Mouse (Mus musculus): ENCODE results near the gene Elmod2.
"Not testable (repeated sequence)": the region's sequence is repeated elsewhere in the genome, so short reads cannot be mapped to it uniquely, and the experiment has no call there.

Gene Elmod2

GRCm38 (mm10) chr8:83331899-83332697 lies at the start of gene Elmod2:
Gene Elmod2, minus strand, starts transcription at chr8:83332486.
- peak; percentile 97 for DNase-seq (ENCODE audit: low spot score)

DNA sequence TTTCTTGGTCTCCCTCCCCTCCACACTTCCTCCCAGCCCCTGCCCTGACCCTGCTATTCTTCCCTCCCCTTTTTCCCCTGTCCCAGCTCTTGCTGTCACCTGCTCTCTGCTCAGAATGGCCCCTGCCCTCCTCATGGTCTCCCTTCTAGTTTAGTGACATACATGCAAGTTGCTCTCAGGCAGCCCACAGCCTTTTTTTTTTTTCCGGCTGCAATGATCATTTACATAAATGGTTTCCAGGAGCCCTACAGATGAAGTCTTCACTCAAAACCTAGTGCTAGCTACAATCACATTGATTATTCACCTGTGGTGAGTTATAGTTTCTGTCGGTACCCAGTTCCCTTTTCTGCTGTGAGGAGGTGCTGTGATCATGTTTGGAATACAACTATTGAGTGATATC lies 48.7 kb upstream of the Elmod2 start:
- no peak for DNase-seq (ENCODE audit: low spot score)

GRCm38 (mm10) chr8:83380141-83380540 lies 47.9 kb upstream of the Elmod2 start:
- DNase-seq (ENCODE audit: low spot score): no peak

DNA sequence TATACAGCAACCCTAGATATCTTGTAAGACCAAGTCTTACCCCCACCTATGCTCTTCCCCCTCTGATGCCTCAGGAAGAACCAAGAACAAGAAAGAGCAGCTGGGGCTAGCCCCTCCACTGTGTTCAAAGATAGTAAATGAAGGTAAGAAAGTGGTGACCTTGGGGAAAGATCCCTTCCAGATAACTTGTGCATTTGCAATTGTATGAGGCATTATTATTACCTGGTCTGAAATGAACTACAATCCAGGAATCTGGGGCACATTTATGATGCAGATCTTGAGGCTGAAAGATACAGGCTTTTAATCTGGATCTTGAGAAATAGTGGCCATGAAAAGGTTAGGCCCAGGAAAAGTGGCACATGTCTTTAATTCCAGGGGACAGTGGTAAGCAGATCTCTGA lies 44.9 kb upstream of the Elmod2 start:
- no peak for DNase-seq (ENCODE audit: low spot score)

GRCm38 (mm10) chr8:83363156-83363769 lies 31.0 kb upstream of the Elmod2 start:
- peak; percentile 82 for DNase-seq (ENCODE audit: low spot score)

DNA sequence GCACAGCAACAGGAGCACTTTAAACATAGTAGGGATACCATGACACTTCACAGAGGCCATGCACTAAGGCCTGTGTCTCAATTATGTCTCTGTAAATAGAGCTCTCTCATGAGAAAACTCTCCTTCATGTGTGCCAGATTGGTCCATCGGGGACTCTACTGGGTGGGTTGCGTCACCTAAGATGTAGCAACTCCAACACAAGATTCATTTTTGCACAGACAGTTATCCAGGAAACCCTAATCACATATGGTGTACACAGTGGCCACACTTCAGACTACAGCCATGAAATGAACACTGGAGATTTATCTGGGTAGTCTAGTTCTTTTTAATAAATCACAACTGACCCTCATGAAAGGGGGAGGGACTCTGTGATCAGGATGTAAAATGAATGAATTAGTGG lies 19.0 kb upstream of the Elmod2 start:
- DNase-seq (ENCODE audit: low spot score): peak; percentile 45

DNA sequence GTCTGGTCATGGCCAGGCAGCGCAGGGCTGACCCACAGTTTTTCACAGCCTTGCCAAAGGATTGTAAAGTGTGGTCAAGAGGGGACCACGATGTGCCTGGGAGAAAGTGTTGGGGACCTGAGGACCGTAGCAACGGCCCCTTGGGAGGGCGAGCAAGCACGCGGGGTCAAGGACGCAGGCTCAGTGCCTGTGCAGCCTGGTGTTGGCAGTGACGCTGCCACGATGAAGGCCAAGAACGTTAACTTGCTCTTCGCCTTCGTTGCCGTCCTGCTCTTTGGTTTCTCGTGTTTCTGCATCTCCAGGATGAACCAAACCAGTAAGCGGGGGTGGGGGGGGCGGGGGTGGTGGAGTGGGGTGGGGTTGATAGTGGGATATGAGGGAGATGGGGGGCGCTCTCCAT lies 16.0 kb upstream of the Elmod2 start, which contains the start of gene Mgat4d:
Gene Mgat4d (plus strand): TSS at position 209 of the 400 bp plus-strand sequence.
- no peak for DNase-seq (ENCODE audit: low spot score)

GRCm38 (mm10) chr8:83342693-83343092 lies 10.4 kb upstream of the Elmod2 start:
- peak; percentile 66 for DNase-seq (ENCODE audit: low spot score)

DNA sequence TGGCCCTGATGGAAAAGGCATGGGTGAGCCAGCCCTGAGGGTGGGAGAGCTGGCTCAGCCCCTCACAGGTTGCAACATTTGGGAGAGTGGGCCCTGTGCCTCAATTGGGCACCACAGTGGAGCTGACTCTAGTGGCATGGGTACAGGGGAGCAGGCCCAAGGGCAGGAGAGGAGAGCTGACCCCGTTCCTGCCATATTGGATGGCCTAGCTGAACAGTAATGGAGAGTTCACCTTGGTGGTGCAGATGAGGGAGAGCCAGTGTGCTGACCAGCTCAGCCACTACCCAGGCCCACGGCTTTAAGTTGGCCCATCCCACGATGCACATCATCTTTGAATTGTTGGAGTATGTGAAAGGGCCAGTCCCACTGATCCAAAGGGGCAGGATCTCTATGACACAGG lies 9.8 kb upstream of the Elmod2 start:
- DNase-seq (ENCODE audit: low spot score): no peak

DNA sequence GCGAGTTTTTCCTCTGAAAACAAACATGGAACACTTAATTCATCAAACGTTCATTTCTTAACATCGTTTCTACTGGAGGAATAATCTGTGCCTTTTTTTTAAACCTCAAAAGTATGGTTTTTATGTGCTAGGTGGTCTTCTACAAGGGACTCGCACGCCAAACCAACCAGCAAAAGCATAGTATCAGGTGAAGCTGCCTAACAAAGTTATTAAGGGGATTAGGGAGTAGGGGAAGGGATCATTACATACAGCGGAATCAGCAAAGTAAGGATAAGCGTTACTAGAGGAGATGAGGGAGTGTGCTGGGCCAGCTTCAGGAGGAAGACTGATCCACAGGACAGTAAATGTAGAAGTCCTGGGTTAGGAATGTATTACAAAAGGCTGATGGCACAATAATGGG lies 578 bp upstream of the Elmod2 start:
- peak; percentile 68 for DNase-seq (ENCODE audit: low spot score)

DNA sequence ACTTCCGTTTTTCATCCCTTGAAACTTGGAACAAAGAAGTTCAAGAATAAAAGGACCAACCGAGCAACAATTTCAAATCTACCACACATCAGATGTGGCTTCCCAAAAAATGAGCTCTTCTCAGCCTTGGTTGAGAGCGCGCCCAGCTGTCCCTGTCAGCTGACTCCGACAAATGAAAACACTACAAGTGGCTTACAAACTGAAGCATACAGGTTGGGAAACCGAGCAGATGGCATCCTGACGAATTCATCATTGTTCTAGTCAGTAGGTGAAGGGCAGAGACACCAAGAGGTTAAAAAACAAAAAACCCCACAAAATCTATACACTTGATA lies 753 bp downstream of the Elmod2 start:
- peak; percentile 64 for DNase-seq (ENCODE audit: low spot score)

GRCm38 (mm10) chr8:83327889-83328288 lies 4.4 kb downstream of the Elmod2 start:
- no peak for DNase-seq (ENCODE audit: low spot score)

DNA sequence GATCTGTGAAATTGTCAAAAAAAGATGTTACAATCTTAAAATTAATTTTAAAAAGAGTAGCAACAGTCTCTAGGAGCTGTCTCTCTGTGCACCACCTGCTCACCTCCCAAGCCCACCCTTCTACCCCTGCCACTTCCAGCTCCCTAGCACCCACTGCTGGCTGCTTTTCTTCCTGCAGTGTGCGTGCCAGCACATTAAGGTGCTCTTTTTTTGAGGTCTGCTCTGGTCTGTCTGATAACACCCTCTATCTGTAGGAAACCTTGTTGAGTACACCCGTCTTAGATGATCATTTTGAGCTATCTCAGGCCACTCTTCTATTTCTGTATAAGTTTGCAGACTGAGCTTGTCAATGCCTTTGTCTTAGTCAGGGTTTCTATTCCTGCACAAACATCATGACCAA lies 9.2 kb downstream of the Elmod2 start:
- DNase-seq (ENCODE audit: low spot score): no peak

GRCm38 (mm10) chr8:83322374-83322773 lies 9.9 kb downstream of the Elmod2 start:
- DNase-seq (ENCODE audit: low spot score): no peak

DNA sequence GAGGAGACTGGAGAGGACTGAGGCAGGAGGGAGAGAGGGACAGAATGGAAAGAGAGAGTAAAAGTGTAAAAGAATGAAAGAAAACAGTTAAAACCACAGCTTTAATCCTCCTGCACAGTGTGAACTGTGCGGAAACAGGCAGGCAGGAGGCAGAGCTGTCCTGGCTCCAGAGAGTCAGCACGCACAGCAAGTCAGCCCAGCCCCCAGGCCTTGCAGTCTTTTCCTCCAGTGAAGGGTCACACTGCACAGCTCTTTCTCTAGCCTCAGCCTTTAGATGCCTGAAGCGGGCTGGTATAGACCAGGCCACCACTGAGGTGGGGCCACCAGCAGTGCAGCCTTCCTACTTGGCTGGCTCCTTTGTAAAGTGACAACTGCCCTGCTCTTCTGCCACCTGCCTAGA lies 11.7 kb downstream of the Elmod2 start:
- no peak for DNase-seq (ENCODE audit: low spot score)

GRCm38 (mm10) chr8:83315691-83316090 lies 16.6 kb downstream of the Elmod2 start:
- no peak for DNase-seq (ENCODE audit: low spot score)

GRCm38 (mm10) chr8:83315084-83315483 lies 17.2 kb downstream of the Elmod2 start:
- DNase-seq (ENCODE audit: low spot score): not testable (repeated sequence)

DNA sequence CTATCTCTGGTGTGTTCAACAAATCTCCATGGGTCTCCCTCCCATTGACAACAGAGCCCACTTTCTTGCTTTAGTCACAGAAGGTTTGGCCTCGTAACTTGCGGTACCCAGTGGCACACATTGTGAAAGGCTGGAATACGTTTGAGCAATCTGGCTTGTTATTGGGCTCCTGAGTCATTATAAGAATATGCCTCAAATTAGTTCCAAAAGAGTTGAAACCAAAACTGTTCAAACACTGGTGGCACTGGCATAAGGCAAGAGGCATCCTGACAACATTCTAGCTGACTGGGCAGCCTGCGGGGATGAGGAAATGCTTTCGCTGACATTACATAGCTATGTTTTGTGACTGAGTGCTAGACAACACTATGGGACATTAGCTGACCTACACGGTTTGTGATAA lies 22.4 kb downstream of the Elmod2 start:
- peak; percentile 38 for DNase-seq (ENCODE audit: low spot score)

DNA sequence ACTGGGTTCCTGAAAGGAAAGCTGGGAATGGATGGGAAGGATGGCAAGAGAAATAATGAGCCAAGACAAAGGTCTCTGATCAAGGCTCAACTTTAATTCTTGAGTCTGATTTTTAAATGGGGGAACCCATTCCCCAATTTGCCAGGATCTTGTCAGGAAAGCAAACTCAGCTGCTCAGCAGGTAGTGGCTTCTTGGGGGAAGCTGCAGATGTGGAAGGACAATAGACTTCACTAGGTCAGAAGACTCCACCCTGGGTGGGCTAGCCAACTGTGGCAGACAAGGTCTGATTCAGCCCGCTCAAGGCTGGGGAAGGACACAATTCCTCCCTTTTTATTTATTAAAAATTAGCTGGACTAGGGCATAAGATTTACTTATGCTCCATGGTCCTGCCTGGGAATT lies 27.3 kb downstream of the Elmod2 start:
- DNase-seq (ENCODE audit: low spot score): no peak

- DNase-seq (ENCODE audit: low spot score): no peak
Observed at GRCm38 (mm10) chr8:83300135-83300534, 32.2 kb downstream of the Elmod2 start.

GRCm38 (mm10) chr8:83297375-83297774 lies 34.9 kb downstream of the Elmod2 start:
- DNase-seq (ENCODE audit: low spot score): no peak

- DNase-seq (ENCODE audit: low spot score): no peak
Observed at GRCm38 (mm10) chr8:83290176-83290575, 42.1 kb downstream of the Elmod2 start, which contains the start of gene Ucp1. Gene Ucp1, plus strand, starts transcription at chr8:83290352.

GRCm38 (mm10) chr8:83285391-83285790 lies 46.9 kb downstream of the Elmod2 start:
- peak; percentile 51 for DNase-seq (ENCODE audit: low spot score)

DNA sequence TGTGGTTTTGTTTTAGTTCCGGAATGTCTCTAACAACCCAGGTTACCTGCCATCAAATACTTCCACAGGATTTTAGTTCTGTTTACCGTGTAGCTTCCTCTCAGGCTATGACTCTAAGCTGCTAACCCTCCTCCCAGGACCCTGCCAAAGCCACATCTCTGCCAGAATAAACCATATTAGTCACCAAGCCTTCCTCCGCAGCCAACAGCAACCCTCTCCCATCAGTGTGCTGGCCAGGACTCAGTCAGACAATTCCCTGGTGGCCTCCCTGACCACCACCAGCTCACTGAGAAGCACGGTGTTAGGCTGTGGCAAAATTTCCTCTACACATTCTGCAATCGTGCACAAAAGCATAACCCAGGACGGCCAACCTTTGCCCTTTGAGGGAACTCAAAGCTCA lies 53.9 kb downstream of the Elmod2 start:
- DNase-seq (ENCODE audit: low spot score): peak; percentile 69
